In the genomic region with DNA sequence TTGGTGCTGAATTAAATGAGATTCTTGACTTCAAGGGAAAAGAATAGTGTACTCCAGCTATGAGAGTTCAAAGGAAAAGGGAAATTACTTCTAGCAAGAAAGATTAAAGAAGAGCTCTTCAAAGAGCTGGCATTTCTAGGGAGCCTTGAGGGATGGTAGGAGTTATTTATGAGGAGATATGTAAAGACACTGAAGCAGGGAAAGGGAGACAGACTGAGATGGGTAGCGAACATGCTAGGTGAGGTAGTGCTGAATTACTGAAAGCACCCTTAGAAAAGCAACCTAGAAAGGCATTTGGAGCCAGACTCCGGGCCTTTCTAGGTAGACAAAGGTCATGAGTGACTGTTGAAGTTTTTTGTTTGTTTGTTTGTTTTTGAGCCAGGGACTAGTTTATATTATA, we compare ENCODE assay signal across 20 mouse cellular contexts. TPM values are rescaled to one million over a fixed set of nuclear protein-coding genes. Genes with fewer than 3 reads are reported as not detected.
DNase-seq lines count a peak whose midpoint lies in the region; ATAC-seq and TF ChIP-seq lines count a peak whose summit lies in the region.
"Had no signal": no experiment of that assay in that cellular context is flagged by ENCODE, and none has a peak within 500 bp of the region (broad histone marks: within the 10 kb centered on the region; RNA-seq: fewer than 3 reads in every experiment).

No protein-coding gene starts in this region.

- TF ChIP-seq POLR2A in liver, adult 2 months (IDR thresholded peaks at IDR 0.05; ENCODE audit: extremely low read depth, insufficient read depth, low read length) = no peak

- no peak overlapping the region for H3K4me3 ChIP-seq in liver, adult 2 months (ENCODE audit: insufficient read depth, low read depth, low read length)
- no peak overlapping the region for H3K4me3 ChIP-seq in liver, postnatal 0 days (ENCODE audit: low read depth, low read length)
- no peak overlapping the region for H3K4me3 ChIP-seq in midbrain, embryonic 16.5 days (ENCODE audit: low read depth, low read length)
- H3K4me3 ChIP-seq in midbrain, embryonic 10.5 days = no peak overlapping the region
- no peak overlapping the region for H3K4me3 ChIP-seq in midbrain, postnatal 0 days (ENCODE audit: low read depth, low read length)
- H3K4me3 ChIP-seq in midbrain, embryonic 13.5 days (replicated peaks) = no peak overlapping the region

- peaks cover 16% of the 10 kb centered on the region; the same call in 1 of the 2 replicates for H3K79me2 ChIP-seq in liver, adult 2 months (ENCODE audit: control insufficient read depth, insufficient read depth, low read length)

- no peak overlapping the region for H3K9ac ChIP-seq in liver, adult 2 months (ENCODE audit: low read depth, low read length)
- H3K9ac ChIP-seq in liver, postnatal 0 days (replicated peaks) = no peak overlapping the region
- H3K9ac ChIP-seq in midbrain, embryonic 16.5 days (ENCODE audit: low read depth, low read length) = no peak overlapping the region
- no peak overlapping the region for H3K9ac ChIP-seq in midbrain, postnatal 0 days (replicated peaks; ENCODE audit: low read length, poor library complexity, severe bottlenecking)
- no peak overlapping the region for H3K9ac ChIP-seq in midbrain, embryonic 13.5 days (replicated peaks)

- peaks cover 2% of the 10 kb centered on the region; the same call in 1 of the 2 replicates for H3K36me3 ChIP-seq in liver, adult 2 months (ENCODE audit: control insufficient read depth, insufficient read depth, low read length)
- no peaks in the 10 kb centered on the region for H3K36me3 ChIP-seq in liver, postnatal 0 days (replicated peaks; ENCODE audit: insufficient read depth, low read length)
- H3K36me3 ChIP-seq in midbrain, embryonic 16.5 days (ENCODE audit: control insufficient read depth, insufficient read depth, low read length) = no peaks in the 10 kb centered on the region
- H3K36me3 ChIP-seq in midbrain, embryonic 10.5 days = peaks cover 14% of the 10 kb centered on the region
- H3K36me3 ChIP-seq in midbrain, postnatal 0 days (ENCODE audit: insufficient read depth, low read length) = no peaks in the 10 kb centered on the region
- H3K36me3 ChIP-seq in midbrain, embryonic 13.5 days = no peaks in the 10 kb centered on the region

- H3K27me3 ChIP-seq in liver, adult 2 months (ENCODE audit: control insufficient read depth, insufficient read depth, low read length) = no peaks in the 10 kb centered on the region
- no peaks in the 10 kb centered on the region for H3K27me3 ChIP-seq in liver, postnatal 0 days (ENCODE audit: insufficient read depth, low read length)
- H3K27me3 ChIP-seq in midbrain, embryonic 16.5 days (ENCODE audit: control insufficient read depth, insufficient read depth, low read depth, low read length) = no peaks in the 10 kb centered on the region
- H3K27me3 ChIP-seq in midbrain, embryonic 10.5 days (ENCODE audit: low read depth, poor library complexity, severe bottlenecking) = no peaks in the 10 kb centered on the region
- H3K27me3 ChIP-seq in midbrain, postnatal 0 days (ENCODE audit: insufficient read depth, low read length) = no peaks in the 10 kb centered on the region
- H3K27me3 ChIP-seq in midbrain, embryonic 13.5 days = no peaks in the 10 kb centered on the region
- H3K27me3 ChIP-seq: CH12.LX, Patski had no signal

- H3K4me1 ChIP-seq in liver, adult 2 months (ENCODE audit: control insufficient read depth, insufficient read depth, low read length) = peaks cover 27% of the 10 kb centered on the region
- H3K4me1 ChIP-seq in liver, postnatal 0 days (ENCODE audit: insufficient read depth) = peaks cover 8% of the 10 kb centered on the region
- no peaks in the 10 kb centered on the region; the same call in 1 of the 2 replicates for H3K4me1 ChIP-seq in midbrain, embryonic 16.5 days (ENCODE audit: control insufficient read depth, insufficient read depth, low read length)
- H3K4me1 ChIP-seq in midbrain, embryonic 10.5 days = no peaks in the 10 kb centered on the region
- H3K4me1 ChIP-seq in midbrain, postnatal 0 days (ENCODE audit: insufficient read depth, low read length) = no peaks in the 10 kb centered on the region
- H3K4me1 ChIP-seq in midbrain, embryonic 13.5 days (replicated peaks) = no peaks in the 10 kb centered on the region

- DNase-seq in liver, adult 2 months (ENCODE audit: extremely low read depth, low read depth, low spot score) = peak; percentile 50
- no peak for DNase-seq in liver, postnatal 0 days
- no peak for DNase-seq in midbrain, embryonic 10.5 days (ENCODE audit: low spot score)
- no peak for DNase-seq in midbrain, postnatal 0 days (ENCODE audit: low spot score)
- DNase-seq: adrenal gland, adult 8-10 months; adrenal gland, postnatal 10 days; adrenal gland, postnatal 14 days; adrenal gland, postnatal 25 days; adrenal gland, postnatal 36 days; B cell, adult 2 months; cerebellum, adult 11 months; cerebellum, adult 11-12 months; cerebellum, adult 18-20 months had no signal

- TF ChIP-seq CTCF in liver, adult 2 months (IDR thresholded peaks at IDR 0.05; ENCODE audit: low read depth, low read length) = no peak
- no peak for TF ChIP-seq CTCF in liver, postnatal 0 days (IDR thresholded peaks at IDR 0.05; ENCODE audit: low read depth)
- TF ChIP-seq CTCF in midbrain, postnatal 0 days (IDR thresholded peaks at IDR 0.05) = no peak

- no peak for TF ChIP-seq EP300 in liver, postnatal 0 days (IDR thresholded peaks at IDR 0.05; ENCODE audit: low read depth)

- no peaks in the 10 kb centered on the region for H3K9me3 ChIP-seq in liver, postnatal 0 days (ENCODE audit: low read length)
- no peaks in the 10 kb centered on the region for H3K9me3 ChIP-seq in midbrain, embryonic 16.5 days (replicated peaks; ENCODE audit: control insufficient read depth, low read length, poor library complexity, severe bottlenecking)
- H3K9me3 ChIP-seq in midbrain, embryonic 10.5 days (replicated peaks) = no peaks in the 10 kb centered on the region
- no peaks in the 10 kb centered on the region for H3K9me3 ChIP-seq in midbrain, postnatal 0 days (ENCODE audit: low read length)
- no peaks in the 10 kb centered on the region for H3K9me3 ChIP-seq in midbrain, embryonic 13.5 days
- H3K9me3 ChIP-seq: G1E had no signal

- WGBS in liver, adult 2 months = 59% methylated on average over 2 of the region's 2 CpGs
- WGBS in liver, postnatal 0 days (ENCODE audit: insufficient replicate concordance) = 75% methylated on average over 2 of the region's 2 CpGs
- WGBS in midbrain, embryonic 16.5 days = 85% methylated on average over 2 of the region's 2 CpGs
- 97% methylated on average over 2 of the region's 2 CpGs for WGBS in midbrain, embryonic 10.5 days
- 78% methylated on average over 2 of the region's 2 CpGs for WGBS in midbrain, postnatal 0 days
- 93% methylated on average over 2 of the region's 2 CpGs for WGBS in midbrain, embryonic 13.5 days

- H3K27ac ChIP-seq in liver, adult 2 months (replicated peaks; ENCODE audit: insufficient read depth, low read depth, low read length) = 0 out of 2 replicates have a peak overlapping the region, but pooled peaks have one; percentile 39
- no peak overlapping the region for H3K27ac ChIP-seq in liver, postnatal 0 days (ENCODE audit: low read depth)
- H3K27ac ChIP-seq in midbrain, embryonic 16.5 days (ENCODE audit: low read length) = no peak overlapping the region
- H3K27ac ChIP-seq in midbrain, embryonic 10.5 days (replicated peaks) = no peak overlapping the region
- H3K27ac ChIP-seq in midbrain, postnatal 0 days (ENCODE audit: low read depth, low read length) = no peak overlapping the region
- H3K27ac ChIP-seq in midbrain, embryonic 13.5 days = no peak overlapping the region

- no peak for ATAC-seq in liver, postnatal 0 days
- peak; percentile 54; the same call in 1 of the 2 replicates for ATAC-seq in midbrain, embryonic 16.5 days
- peak; percentile 31; the same call in 1 of the 2 replicates for ATAC-seq in midbrain, postnatal 0 days (ENCODE audit: low FRiP score)
- no peak for ATAC-seq in midbrain, embryonic 13.5 days
- ATAC-seq: activated CD4-positive, CD25-positive, alpha-beta regulatory T cell, adult 4 months; CD4-positive, CD25-positive, alpha-beta regulatory T cell, adult 4 months; Patski had no signal

- H3K4me2 ChIP-seq in liver, postnatal 0 days (ENCODE audit: low read depth, low read length) = no peak overlapping the region
- H3K4me2 ChIP-seq in midbrain, embryonic 16.5 days (ENCODE audit: low read length) = no peak overlapping the region
- no peak overlapping the region for H3K4me2 ChIP-seq in midbrain, postnatal 0 days (ENCODE audit: low read depth, low read length, poor library complexity, severe bottlenecking)
- no peak overlapping the region for H3K4me2 ChIP-seq in midbrain, embryonic 13.5 days (replicated peaks)

RNA-seq across cellular contexts. Expression of a gene that starts 41.4 kb away (rescaled TPM):
- total RNA-seq in liver, adult 2 months (2014; rRNA removed) = 1.1 and 1.4 TPM in 2 replicates
- 0.61 and 0.66 TPM in 2 replicates for polyA plus RNA-seq in liver, adult 2 months (2012; rRNA removed)
- 14.5 and 14.6 TPM in 2 replicates for polyA plus RNA-seq in liver, postnatal 0 days (2015; fragmentation: Nextera tagmentation; extraction: Ambion mirVana)
- polyA plus RNA-seq in midbrain, embryonic 16.5 days (2015; fragmentation: Nextera tagmentation; extraction: Ambion mirVana) = 28.7 and 29.0 TPM in 2 replicates
- 60.2 and 60.7 TPM in 2 replicates for polyA plus RNA-seq in midbrain, embryonic 10.5 days (2016; fragmentation: Nextera tagmentation; extraction: Ambion mirVana)
- total RNA-seq in midbrain, postnatal 0 days (2014; rRNA removed) = 19.8 and 22.5 TPM in 2 replicates
- 27.7 and 28.9 TPM in 2 replicates for polyA plus RNA-seq in midbrain, postnatal 0 days (2015; fragmentation: Nextera tagmentation; extraction: Ambion mirVana)
- 44.5 and 45.8 TPM in 2 replicates for polyA plus RNA-seq in midbrain, embryonic 13.5 days (2015; fragmentation: Nextera tagmentation; extraction: Ambion mirVana)

RNA-seq across cellular contexts. Expression of a gene that starts 58.7 kb away (rescaled TPM):
- 53.9 and 61.8 TPM in 2 replicates for total RNA-seq in liver, adult 2 months (2014; rRNA removed)
- 16.9 and 19.3 TPM in 2 replicates for polyA plus RNA-seq in liver, adult 2 months (2012; rRNA removed)
- polyA plus RNA-seq in liver, postnatal 0 days (2015; fragmentation: Nextera tagmentation; extraction: Ambion mirVana) = 3.9 and 4.2 TPM in 2 replicates
- polyA plus RNA-seq in midbrain, embryonic 16.5 days (2015; fragmentation: Nextera tagmentation; extraction: Ambion mirVana) = 6.8 and 7.1 TPM in 2 replicates
- 12.7 and 14.3 TPM in 2 replicates for polyA plus RNA-seq in midbrain, embryonic 10.5 days (2016; fragmentation: Nextera tagmentation; extraction: Ambion mirVana)
- total RNA-seq in midbrain, postnatal 0 days (2014; rRNA removed) = 33.4 and 36.4 TPM in 2 replicates
- polyA plus RNA-seq in midbrain, postnatal 0 days (2015; fragmentation: Nextera tagmentation; extraction: Ambion mirVana) = 9.9 and 10.1 TPM in 2 replicates
- 7.9 and 8.3 TPM in 2 replicates for polyA plus RNA-seq in midbrain, embryonic 13.5 days (2015; fragmentation: Nextera tagmentation; extraction: Ambion mirVana)

Comparison
In these comparisons a context has a peak if more than half of its experiments do, and no peak if none do; other contexts are left out.
1. ATAC-seq: peak in midbrain, embryonic 16.5 days (single experiment) and midbrain, postnatal 0 days (single experiment); none in liver, postnatal 0 days (single experiment) and midbrain, embryonic 13.5 days (single experiment).